9 mouse cellular contexts compared by ENCODE assay signal in genomic region chr15:38374786-38375185, GRCm38 (mm10).
DNase-seq lines count a peak whose midpoint lies in the region; ATAC-seq lines count a peak whose summit lies in the region.
"Had no signal": no experiment of that assay in that cellular context is flagged by ENCODE, and none has a peak within 500 bp of the region (broad histone marks: within the 10 kb centered on the region; RNA-seq: fewer than 3 reads in every experiment).

No protein-coding gene starts in this region.

- no peaks in the 10 kb centered on the region for H3K9me3 ChIP-seq in forebrain, embryonic 16.5 days (ENCODE audit: control insufficient read depth, low read length)
- no peaks in the 10 kb centered on the region for H3K9me3 ChIP-seq in forebrain, embryonic 10.5 days
- no peaks in the 10 kb centered on the region for H3K9me3 ChIP-seq in forebrain, embryonic 13.5 days (replicated peaks)
- no peaks in the 10 kb centered on the region for H3K9me3 ChIP-seq in midbrain, embryonic 14.5 days (ENCODE audit: control insufficient read depth, low read length)
- H3K9me3 ChIP-seq: liver, embryonic 13.5 days had no signal

- no peak overlapping the region for H3K27ac ChIP-seq in forebrain, embryonic 16.5 days (ENCODE audit: low read length)
- H3K27ac ChIP-seq in forebrain, embryonic 10.5 days = no peak overlapping the region
- H3K27ac ChIP-seq in macrophage = 0 out of 2 replicates have a peak overlapping the region, but pooled peaks have one; percentile 24
- H3K27ac ChIP-seq in forebrain, embryonic 13.5 days = no peak overlapping the region
- no peak overlapping the region for H3K27ac ChIP-seq in midbrain, embryonic 14.5 days (replicated peaks; ENCODE audit: low read depth, low read length)
- H3K27ac ChIP-seq: liver, embryonic 13.5 days had no signal

- no peaks in the 10 kb centered on the region for H3K79me2 ChIP-seq in macrophage (ENCODE audit: inconsistent target)

- no peaks in the 10 kb centered on the region for H3K36me3 ChIP-seq in forebrain, embryonic 16.5 days (ENCODE audit: control insufficient read depth, insufficient read depth)
- no peaks in the 10 kb centered on the region for H3K36me3 ChIP-seq in forebrain, embryonic 10.5 days (replicated peaks)
- H3K36me3 ChIP-seq in macrophage (ENCODE audit: inconsistent target) = no peaks in the 10 kb centered on the region
- H3K36me3 ChIP-seq in forebrain, embryonic 13.5 days (ENCODE audit: poor library complexity, severe bottlenecking) = no peaks in the 10 kb centered on the region
- H3K36me3 ChIP-seq in midbrain, embryonic 14.5 days (ENCODE audit: control insufficient read depth, insufficient read depth, low read length) = no peaks in the 10 kb centered on the region
- H3K36me3 ChIP-seq: liver, embryonic 13.5 days had no signal

- no peak overlapping the region for H3K4me2 ChIP-seq in forebrain, embryonic 16.5 days (ENCODE audit: low read length)
- H3K4me2 ChIP-seq in forebrain, embryonic 13.5 days = no peak overlapping the region
- H3K4me2 ChIP-seq in midbrain, embryonic 14.5 days (ENCODE audit: low read length) = no peak overlapping the region
- H3K4me2 ChIP-seq: liver, embryonic 13.5 days had no signal

- no peak overlapping the region for H3K4me3 ChIP-seq in forebrain, embryonic 16.5 days (replicated peaks; ENCODE audit: low read length)
- H3K4me3 ChIP-seq in forebrain, embryonic 10.5 days = no peak overlapping the region
- H3K4me3 ChIP-seq in macrophage (ENCODE audit: inconsistent target) = no peak overlapping the region
- H3K4me3 ChIP-seq in forebrain, embryonic 13.5 days = no peak overlapping the region
- H3K4me3 ChIP-seq in midbrain, embryonic 14.5 days (replicated peaks; ENCODE audit: low read depth, low read length) = no peak overlapping the region
- H3K4me3 ChIP-seq: liver, embryonic 13.5 days had no signal

- no peaks in the 10 kb centered on the region for H3K27me3 ChIP-seq in forebrain, embryonic 16.5 days (replicated peaks; ENCODE audit: control insufficient read depth, insufficient read depth, low read length)
- H3K27me3 ChIP-seq in forebrain, embryonic 10.5 days (ENCODE audit: poor library complexity, severe bottlenecking) = peaks cover 12% of the 10 kb centered on the region; the same call in 1 of the 2 replicates
- no peaks in the 10 kb centered on the region for H3K27me3 ChIP-seq in forebrain, embryonic 13.5 days
- no peaks in the 10 kb centered on the region for H3K27me3 ChIP-seq in midbrain, embryonic 14.5 days (ENCODE audit: control insufficient read depth, insufficient read depth, low read length)
- H3K27me3 ChIP-seq: liver, embryonic 13.5 days had no signal

- no peak overlapping the region for H3K9ac ChIP-seq in forebrain, embryonic 16.5 days (replicated peaks; ENCODE audit: low read depth, low read length)
- H3K9ac ChIP-seq in forebrain, embryonic 13.5 days = no peak overlapping the region
- no peak overlapping the region for H3K9ac ChIP-seq in midbrain, embryonic 14.5 days (replicated peaks; ENCODE audit: low read length)
- H3K9ac ChIP-seq: liver, embryonic 13.5 days had no signal

- H3K4me1 ChIP-seq in forebrain, embryonic 16.5 days (replicated peaks; ENCODE audit: control insufficient read depth, insufficient read depth, low read length) = peaks cover 4% of the 10 kb centered on the region; the same call in 1 of the 2 replicates
- peaks cover 13% of the 10 kb centered on the region for H3K4me1 ChIP-seq in forebrain, embryonic 10.5 days
- peaks cover 5% of the 10 kb centered on the region; the same call in 1 of the 2 replicates for H3K4me1 ChIP-seq in forebrain, embryonic 13.5 days
- no peaks in the 10 kb centered on the region for H3K4me1 ChIP-seq in midbrain, embryonic 14.5 days (ENCODE audit: control insufficient read depth, insufficient read depth, low read length)

- WGBS in forebrain, embryonic 16.5 days = 73% methylated on average over 6 of the region's 6 CpGs
- whole genome bisulfite sequencing in forebrain, embryonic 10.5 days = 88% methylated on average over 6 of the region's 6 CpGs
- WGBS in macrophage (ENCODE audit: missing documents) = 98% methylated on average over 6 of the region's 6 CpGs
- 85% methylated on average over 6 of the region's 6 CpGs for WGBS in forebrain, embryonic 13.5 days
- WGBS in midbrain, embryonic 14.5 days = 84% methylated on average over 6 of the region's 6 CpGs

- ATAC-seq in forebrain, embryonic 16.5 days = 0 out of 2 replicates have a peak, but pooled peaks have one; percentile 11
- no peak for ATAC-seq in forebrain, embryonic 13.5 days
- no peak for ATAC-seq in midbrain, embryonic 14.5 days (ENCODE audit: low FRiP score, low TSS enrichment)

- DNase-seq in forebrain, embryonic 10.5 days (ENCODE audit: extremely low spot score, low spot score) = no peak
- peak; percentile 81 for DNase-seq in adrenal gland, postnatal 14 days
- DNase-seq in gastrocnemius, postnatal 10 days = peak; percentile 73
- peak; percentile 78 to 84 for DNase-seq in kidney, adult 8-10 months
- DNase-seq in midbrain, embryonic 14.5 days = no peak
- DNase-seq: liver, embryonic 13.5 days had no signal

Comparison
In these comparisons a context has a peak if more than half of its experiments do, and no peak if none do; other contexts are left out.
1. DNase-seq: peak in adrenal gland, postnatal 14 days (single experiment), gastrocnemius, postnatal 10 days (single experiment) and kidney, adult 8-10 months (2 of 2); none in forebrain, embryonic 10.5 days (single experiment) and midbrain, embryonic 14.5 days (single experiment).